Mouse (Mus musculus) right cerebral cortex, adult 2 months (tissue): ENCODE measurements around the gene Rab5c.

Experiments used
- DNase-seq, 2 experiments: peaks; one replicate each; pipeline ENCODE4 v3.0.0; 2021 to 2022; ENCODE audit warnings: low spot score in 2 of 2

Rab5c gene

GRCm38 (mm10) chr11:100720345-100720744 is 17.7 kb downstream of the Rab5c start:
- peak; percentile 47 to 50 for DNase-seq

- DNase-seq, result no peak
Measured at GRCm38 (mm10) chr11:100719893-100720292, 18.1 kb downstream of the Rab5c start.

- DNase-seq, result peak in 1 of 2 experiments; percentile 47
Measured at GRCm38 (mm10) chr11:100719312-100719711, 18.7 kb downstream of the Rab5c start.

- no peak for DNase-seq
Measured at GRCm38 (mm10) chr11:100718866-100719265, 19.1 kb downstream of the Rab5c start.

- DNase-seq, result no peak
Measured at GRCm38 (mm10) chr11:100718462-100718861, 19.6 kb downstream of the Rab5c start.

- peak in 1 of 2 experiments; percentile 57 for DNase-seq
Measured at GRCm38 (mm10) chr11:100716649-100717048, 21.4 kb downstream of the Rab5c start.

- DNase-seq, result no peak
Measured at GRCm38 (mm10) chr11:100714948-100715347, 23.1 kb downstream of the Rab5c start.

GRCm38 (mm10) chr11:100714534-100714915 is 23.5 kb downstream of the Rab5c start:
- peak; percentile 88 to 89 for DNase-seq

- peak; percentile 61 to 63 for DNase-seq
Measured at GRCm38 (mm10) chr11:100713735-100714533, 24.1 kb downstream of the Rab5c start, which contains the start of gene Hspb9. TSS of gene Hspb9 (plus strand) at chr11:100713850.

GRCm38 (mm10) chr11:100713174-100713573 is 24.8 kb downstream of the Rab5c start:
- DNase-seq, result no peak

GRCm38 (mm10) chr11:100711783-100712615 is 26.0 kb downstream of the Rab5c start, which contains the start of gene Kat2a:
TSS of gene Kat2a (minus strand) at chr11:100712465.
- DNase-seq, result peak; percentile 82 to 83

GRCm38 (mm10) chr11:100710977-100711376 is 27.0 kb downstream of the Rab5c start:
- no peak for DNase-seq

GRCm38 (mm10) chr11:100710528-100710927 is 27.5 kb downstream of the Rab5c start:
- no peak for DNase-seq

- DNase-seq, result no peak
Measured at GRCm38 (mm10) chr11:100709201-100709810, 28.7 kb downstream of the Rab5c start.

- no peak for DNase-seq
Measured at GRCm38 (mm10) chr11:100705095-100705747, 32.8 kb downstream of the Rab5c start.

- no peak for DNase-seq
Measured at GRCm38 (mm10) chr11:100703851-100704531, 34.0 kb downstream of the Rab5c start, which contains the start of gene Dhx58. TSS of gene Dhx58 (minus strand) at chr11:100704271.

- DNase-seq, result no peak
Measured at GRCm38 (mm10) chr11:100703366-100703765, 34.6 kb downstream of the Rab5c start.

- no peak for DNase-seq
Measured at GRCm38 (mm10) chr11:100702906-100703305, 35.1 kb downstream of the Rab5c start.

- DNase-seq, result peak; percentile 50 to 82
Measured at GRCm38 (mm10) chr11:100702081-100702851, 35.7 kb downstream of the Rab5c start.

GRCm38 (mm10) chr11:100701301-100701700 is 36.7 kb downstream of the Rab5c start:
- no peak for DNase-seq
